Mouse (Mus musculus): ENCODE data around the gene Itga8.

DNA sequence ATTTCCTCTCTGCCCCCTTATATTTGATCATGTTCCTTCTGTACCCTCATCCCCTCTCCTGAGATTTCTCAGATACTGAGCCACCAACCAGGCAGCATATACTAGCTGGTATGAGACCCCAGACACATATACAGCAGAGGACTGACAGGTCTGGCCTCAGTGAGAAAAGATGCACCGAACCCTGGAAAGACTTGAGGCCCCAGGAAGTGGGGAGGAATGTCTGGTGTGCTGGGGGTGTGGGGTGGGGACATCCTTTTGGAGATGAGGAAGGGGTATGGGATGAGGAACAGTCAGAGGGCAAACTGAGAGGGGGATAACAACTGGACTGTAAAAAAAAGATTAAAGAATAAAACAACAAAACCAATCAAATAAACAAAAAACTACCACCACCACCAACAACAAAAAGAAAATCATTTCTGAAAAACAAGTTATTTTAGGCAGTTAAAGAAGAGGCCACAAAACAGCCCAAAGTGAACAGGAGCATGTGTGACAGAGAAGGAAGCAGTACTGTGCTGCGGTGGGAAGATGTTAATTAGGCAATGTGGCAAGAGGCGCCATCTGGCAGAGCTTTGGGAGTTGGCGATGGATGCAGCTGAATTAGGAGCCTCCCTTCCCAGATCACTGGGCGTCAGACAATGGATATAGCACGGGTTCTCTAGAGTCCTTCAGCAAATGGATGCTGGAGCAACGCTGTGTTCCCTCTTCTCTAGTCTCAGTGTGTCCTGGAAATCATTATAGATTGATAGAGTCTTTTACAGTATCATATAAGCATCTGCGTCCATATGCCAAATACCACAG is 9.5 kb downstream of the Itga8 start:
- TF ChIP-seq POLR2A (IDR thresholded peaks at IDR 0.05; ENCODE audit: insufficient read depth, low read depth, low read length) (no peak), CTCF (IDR thresholded peaks at IDR 0.05; ENCODE audit: insufficient read depth, low read depth, low read length) (no peak)
